Mouse (Mus musculus) stomach, embryonic 15.5 days (tissue): ENCODE data around the gene Six1. TPM values are rescaled to one million over a fixed set of nuclear protein-coding genes. Genes with fewer than 3 reads are reported as not detected.

Experiments
- ATAC-seq: fragments of 200-750 bp; cut with Nextera tagmentation; 2 replicates; pipeline ENCODE4 v1.8.0; 2017; ENCODE audit warnings: low read depth, moderate number of reproducible peaks, moderate TSS enrichment; ENCODE audit not compliant: insufficient read depth, low FRiP score
- H3K27ac ChIP-seq: fragments of 300-500 bp; sonication (generic); 2 replicates; pipeline ENCODE4 v1.5.1; 2015; ENCODE audit warnings: mild to moderate bottlenecking, inconsistent platforms
- H3K27me3 ChIP-seq: fragments of 300-500 bp; sonication (generic); replicated peaks from 2 replicates; pipeline ENCODE4 v1.6.1; 2015; ENCODE audit warnings: inconsistent platforms
- H3K36me3 ChIP-seq: fragments of 300-500 bp; sonication (generic); 2 replicates; pipeline ENCODE4 v1.6.1; 2015; ENCODE audit warnings: inconsistent platforms
- H3K4me1 ChIP-seq: fragments of 300-500 bp; sonication (generic); 2 replicates; pipeline ENCODE4 v1.6.1; 2015; ENCODE audit warnings: inconsistent platforms
- H3K4me2 ChIP-seq: fragments of 300-500 bp; sonication (generic); 2 replicates; pipeline ENCODE4 v1.6.1; 2015; ENCODE audit warnings: mild to moderate bottlenecking, inconsistent platforms
- H3K4me3 ChIP-seq: fragments of 300-500 bp; sonication (generic); replicated peaks from 2 replicates; pipeline ENCODE4 v1.5.1; 2015; ENCODE audit warnings: inconsistent platforms
- H3K9ac ChIP-seq: fragments of 300-500 bp; sonication (generic); 2 replicates; pipeline ENCODE4 v1.6.1; 2015; ENCODE audit warnings: inconsistent platforms
- H3K9me3 ChIP-seq: fragments of 300-500 bp; sonication (generic); 2 replicates; pipeline ENCODE4 v1.6.1; 2016; ENCODE audit warnings: inconsistent platforms
- WGBS: fragments of 180-500 bp; shearing (Covaris S2); methylation state at CpG from one replicate; pipeline ENCODE4 v1.1.7; 2015; 5-methylcytosine and 5-hydroxymethylcytosine counted together
- polyA plus RNA-seq: library from polyadenylated mRNA; unstranded; fragments of >200 nt; fragmentation: Nextera tagmentation; extraction: Ambion mirVana; gene quantifications from 2 replicates; pipeline ENCODE4 v1.2.1, GENCODE M21; 2015

Six1 gene
- polyA plus RNA-seq, 1 experiment from 2014 or later: 0.08 TPM

- Histone ChIP-seq H3K4me2 (no peak overlapping the region), H3K4me3 (no peak overlapping the region), H3K36me3 (no peaks in the 10 kb centered on the region), H3K27ac (no peak overlapping the region), H3K9ac (no peak overlapping the region), H3K4me1 (peaks cover 29% of the 10 kb centered on the region), H3K9me3 (no peaks in the 10 kb centered on the region), H3K27me3 (peaks cover 89% of the 10 kb centered on the region)
- ATAC-seq: no peak
- WGBS: 9% methylated on average over 2 of the region's 2 CpGs
Measured at GRCm38 (mm10) chr12:73047576-73047975, 6.1 kb downstream of the Six1 start.

DNA sequence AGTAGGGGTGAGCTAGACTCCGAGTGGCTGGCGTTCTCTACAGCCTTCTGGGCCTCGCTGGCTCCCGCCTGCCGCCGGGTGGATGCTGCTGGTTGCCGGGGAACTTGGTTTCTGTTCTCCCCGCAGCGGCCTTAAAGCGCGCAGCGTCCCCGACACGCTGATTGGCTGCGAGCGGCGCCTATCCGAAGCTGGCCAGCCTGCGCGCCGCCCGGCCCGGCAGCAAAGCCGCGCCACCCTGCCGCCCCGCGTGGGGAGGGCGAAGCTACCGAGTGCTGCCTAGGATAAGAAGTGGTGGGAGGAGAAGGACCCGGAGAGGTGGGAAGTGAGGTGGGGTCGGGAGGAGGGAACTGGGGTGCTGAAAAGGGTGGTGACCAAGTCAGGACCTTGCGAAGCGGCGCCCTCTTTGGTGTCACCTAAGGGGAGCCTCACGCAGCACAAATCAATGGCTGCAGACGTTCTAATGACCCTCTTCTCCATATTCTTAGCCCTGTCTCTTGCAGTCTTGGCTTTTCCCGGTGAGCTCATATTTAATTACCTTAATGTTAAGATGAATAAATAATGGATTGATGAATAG lies 7.0 kb downstream of the Six1 start:
- Histone ChIP-seq H3K27ac (no peak overlapping the region), H3K27me3 (peaks cover 85% of the 10 kb centered on the region), H3K4me2 (peak overlapping the region; percentile 87), H3K4me1 (peaks cover 28% of the 10 kb centered on the region), H3K4me3 (peak overlapping the region; percentile 42), H3K9me3 (no peaks in the 10 kb centered on the region), H3K36me3 (no peaks in the 10 kb centered on the region), H3K9ac (no peak overlapping the region)
- peak; percentile 81 for ATAC-seq
- under 1% methylated on average over 38 of the region's 38 CpGs for WGBS

DNA sequence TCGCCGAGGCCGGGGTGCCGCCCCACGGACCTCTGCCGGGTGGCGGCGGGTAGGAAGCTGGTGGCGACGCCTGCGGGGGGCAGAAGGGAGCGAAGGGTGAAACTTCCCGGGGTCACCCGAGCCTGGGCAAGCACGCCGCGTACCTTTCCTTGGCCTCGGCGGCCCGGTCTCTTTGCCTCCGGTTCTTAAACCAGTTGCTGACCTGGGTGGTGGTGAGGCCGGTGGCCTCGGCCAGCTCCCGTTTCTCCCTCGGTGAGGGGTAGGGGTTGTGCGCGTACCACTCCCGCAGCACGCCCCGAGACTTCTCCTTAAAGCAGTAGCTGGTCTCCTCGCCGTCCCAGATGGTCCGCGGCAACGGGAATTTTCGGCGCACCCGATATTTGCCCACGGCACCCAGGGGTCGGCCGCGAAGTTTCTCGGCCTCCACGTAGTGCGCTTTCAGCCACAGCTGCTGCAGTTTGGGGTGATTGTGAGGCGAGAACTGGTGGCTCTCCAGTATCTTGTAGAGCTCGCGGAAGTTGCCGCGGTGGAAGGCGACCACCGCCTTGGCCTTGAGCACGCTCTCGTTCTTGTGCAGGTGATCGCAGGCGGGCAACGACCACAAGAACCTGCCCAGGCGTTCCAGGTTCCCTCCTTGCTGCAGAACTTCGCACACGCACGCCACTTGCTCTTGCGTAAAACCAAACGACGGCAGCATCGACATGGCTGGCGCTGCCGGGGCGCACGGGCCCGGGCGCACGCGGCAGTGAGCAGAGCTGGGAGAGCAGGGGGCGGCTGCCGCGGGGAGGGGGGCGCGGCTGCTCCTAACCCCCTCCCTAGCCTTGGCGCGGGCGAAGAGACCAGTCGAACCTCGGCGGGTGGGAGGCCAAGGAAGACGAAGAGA lies 7.7 kb downstream of the Six1 start:
- H3K4me1 ChIP-seq: peaks cover 28% of the 10 kb centered on the region
- H3K9me3 ChIP-seq: no peaks in the 10 kb centered on the region
- no peak for ATAC-seq
- H3K9ac ChIP-seq: no peak overlapping the region
- under 1% methylated on average over 84 of the region's 85 CpGs for WGBS
- H3K27ac ChIP-seq: no peak overlapping the region
- H3K27me3 ChIP-seq: peaks cover 86% of the 10 kb centered on the region
- H3K4me3 ChIP-seq: peak overlapping the region; percentile 42
- H3K36me3 ChIP-seq: no peaks in the 10 kb centered on the region
- peak overlapping the region; percentile 87 for H3K4me2 ChIP-seq

DNA sequence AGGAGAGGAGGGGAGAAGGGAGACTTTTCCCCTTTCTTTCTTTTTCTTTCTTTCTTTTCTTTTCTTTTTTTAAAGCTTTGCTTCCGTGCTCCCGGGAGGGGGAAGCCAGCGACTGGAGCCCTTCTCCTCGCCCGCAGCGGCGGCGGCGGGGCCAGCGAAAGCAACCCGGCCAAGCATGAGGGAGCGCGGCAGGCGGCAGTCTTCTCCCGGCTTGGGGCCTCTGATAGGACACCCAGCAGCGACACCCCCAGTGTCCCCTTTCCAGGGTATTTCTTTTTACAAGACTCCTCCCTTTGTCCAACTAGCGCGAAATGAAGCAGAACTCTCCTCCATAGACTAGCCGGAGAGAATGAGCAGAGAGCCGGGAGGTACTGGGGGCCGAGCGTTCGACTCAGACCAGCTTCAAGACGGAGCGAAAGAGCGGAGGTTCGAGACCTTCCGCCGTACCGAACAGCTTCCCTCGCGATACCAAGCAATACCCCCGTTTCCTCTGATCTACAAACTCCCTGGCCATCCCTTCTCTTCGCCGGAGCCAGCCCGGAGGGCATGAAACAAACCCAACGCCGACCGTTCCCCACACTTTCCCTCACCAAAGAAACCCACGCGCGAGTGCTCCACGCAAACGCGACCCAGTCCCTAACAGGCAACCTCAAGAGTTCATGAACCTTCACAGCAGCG lies 8.5 kb downstream of the Six1 start:
- Histone ChIP-seq H3K4me2 (peak overlapping the region; percentile 87), H3K4me3 (peak overlapping the region; percentile 42), H3K9ac (no peak overlapping the region), H3K36me3 (no peaks in the 10 kb centered on the region), H3K9me3 (no peaks in the 10 kb centered on the region), H3K27ac (no peak overlapping the region), H3K27me3 (peaks cover 86% of the 10 kb centered on the region), H3K4me1 (peaks cover 28% of the 10 kb centered on the region)
- WGBS: under 1% methylated on average over 46 of the region's 46 CpGs
- ATAC-seq: no peak

DNA sequence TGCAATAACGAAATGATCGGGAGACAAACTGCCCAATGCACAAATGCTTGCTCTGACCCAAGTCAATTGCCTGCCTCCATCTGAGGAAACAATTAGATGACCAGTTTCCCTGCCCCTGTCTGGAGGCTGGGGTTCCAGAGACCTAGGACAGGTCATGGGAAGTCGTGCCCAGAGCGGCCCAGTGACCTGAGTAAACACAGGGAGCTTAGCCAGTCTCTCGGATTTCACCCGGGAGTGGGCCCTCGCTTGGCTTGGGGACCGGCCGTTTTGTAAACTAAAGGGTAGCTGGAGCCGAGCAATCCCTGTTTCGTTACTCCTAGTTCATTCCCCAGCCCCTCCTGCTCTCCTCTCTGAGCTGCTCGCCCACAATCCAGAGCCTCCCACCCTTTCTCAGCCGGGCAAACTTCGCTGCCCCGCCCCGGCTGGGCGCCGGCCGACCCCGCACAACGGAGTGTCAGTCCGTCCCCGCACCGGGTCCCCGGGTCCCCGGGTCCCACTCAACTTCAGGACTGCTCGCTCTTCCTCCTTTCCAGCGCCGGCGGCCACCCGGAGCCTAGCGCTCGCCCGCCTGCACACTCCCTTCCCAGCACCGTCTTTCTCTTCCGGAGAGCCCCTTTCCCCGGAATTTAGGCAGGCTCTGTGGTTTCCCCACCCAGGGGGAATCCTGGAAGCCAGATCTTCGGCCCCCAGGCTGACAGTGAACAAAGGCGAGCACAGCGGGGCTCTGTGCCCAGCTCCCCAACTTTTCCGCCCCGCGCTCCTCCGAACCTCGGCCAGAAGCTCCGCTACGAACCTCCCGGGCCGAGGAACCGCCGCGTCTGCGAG lies 9.3 kb downstream of the Six1 start:
- Histone ChIP-seq H3K27ac (no peak overlapping the region), H3K4me2 (peak overlapping the region; percentile 87), H3K4me1 (peaks cover 28% of the 10 kb centered on the region), H3K36me3 (no peaks in the 10 kb centered on the region), H3K27me3 (peaks cover 86% of the 10 kb centered on the region), H3K9ac (no peak overlapping the region), H3K4me3 (peak overlapping the region; percentile 42), H3K9me3 (no peaks in the 10 kb centered on the region)
- peak; percentile 28; the same call in 1 of the 2 replicates for ATAC-seq
- under 1% methylated on average over 46 of the region's 53 CpGs for WGBS

DNA sequence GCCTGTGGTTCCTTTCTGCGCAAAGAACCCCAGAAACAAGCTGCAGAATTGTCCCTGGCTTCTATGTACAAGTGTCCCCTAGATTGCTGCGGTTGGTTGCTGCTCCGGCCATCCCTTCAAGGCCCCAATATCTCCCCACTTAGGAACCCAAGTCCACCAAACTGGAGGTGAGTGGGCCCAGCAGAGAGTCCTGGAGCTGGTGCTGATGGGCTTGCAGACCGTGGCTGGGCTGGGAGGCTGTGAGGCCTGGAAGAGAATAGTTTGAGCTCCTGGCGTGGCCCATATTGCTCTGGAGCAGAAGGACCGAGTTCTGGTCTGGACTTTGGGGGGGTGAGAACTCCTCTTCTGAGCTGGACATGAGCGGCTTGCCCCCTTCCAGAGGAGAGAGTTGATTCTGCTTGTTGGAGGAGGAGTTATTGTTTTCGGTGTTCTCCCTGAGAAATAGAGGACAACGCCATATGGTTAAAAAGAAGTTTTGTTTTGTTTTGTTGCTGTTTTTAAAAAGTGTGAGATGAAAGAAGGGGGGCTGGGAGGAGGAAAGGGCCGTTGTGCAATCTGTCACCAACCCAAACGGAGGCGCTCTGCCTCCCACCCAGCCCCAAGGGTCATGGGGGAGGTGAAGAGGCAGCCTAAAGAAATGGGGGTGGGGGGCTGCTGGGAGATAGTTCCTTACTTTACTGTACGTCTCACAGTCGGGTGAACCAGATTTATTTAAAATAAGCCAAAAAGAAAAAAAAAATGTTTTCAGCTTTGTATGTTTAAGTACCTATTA lies 10.1 kb downstream of the Six1 start:
- Histone ChIP-seq H3K4me3 (no peak overlapping the region), H3K9ac (no peak overlapping the region), H3K9me3 (no peaks in the 10 kb centered on the region), H3K4me1 (peaks cover 28% of the 10 kb centered on the region), H3K36me3 (no peaks in the 10 kb centered on the region), H3K27ac (no peak overlapping the region), H3K27me3 (peaks cover 86% of the 10 kb centered on the region), H3K4me2 (no peak overlapping the region)
- WGBS: 12% methylated on average over 14 of the region's 14 CpGs
- no peak for ATAC-seq

- Histone ChIP-seq H3K9ac (no peak overlapping the region), H3K36me3 (no peaks in the 10 kb centered on the region), H3K4me2 (no peak overlapping the region), H3K27ac (no peak overlapping the region), H3K4me1 (peaks cover 28% of the 10 kb centered on the region), H3K4me3 (no peak overlapping the region), H3K9me3 (no peaks in the 10 kb centered on the region), H3K27me3 (peaks cover 84% of the 10 kb centered on the region)
- 9% methylated on average over 2 of the region's 2 CpGs for WGBS
- no peak for ATAC-seq
Measured at GRCm38 (mm10) chr12:73042903-73043302, 10.8 kb downstream of the Six1 start.

GRCm38 (mm10) chr12:73042406-73042805 lies 11.3 kb downstream of the Six1 start:
- H3K27ac ChIP-seq: no peak overlapping the region
- 7% methylated on average over 5 of the region's 5 CpGs for WGBS
- H3K27me3 ChIP-seq: peaks cover 84% of the 10 kb centered on the region

GRCm38 (mm10) chr12:73041256-73041630 lies 12.4 kb downstream of the Six1 start:
- Histone ChIP-seq H3K4me3 (no peak overlapping the region), H3K4me1 (peaks cover 22% of the 10 kb centered on the region), H3K36me3 (no peaks in the 10 kb centered on the region), H3K4me2 (no peak overlapping the region), H3K27ac (no peak overlapping the region), H3K9me3 (no peaks in the 10 kb centered on the region), H3K27me3 (peaks cover 78% of the 10 kb centered on the region), H3K9ac (no peak overlapping the region)
- no peak for ATAC-seq
- WGBS: 2% methylated on average over 10 of the region's 10 CpGs

More at GRCm38 (mm10) chr12:73042406-73042805, 11.3 kb downstream of the Six1 start:
- no peak overlapping the region for H3K4me2 ChIP-seq
- H3K4me1 ChIP-seq: peaks cover 28% of the 10 kb centered on the region
- ATAC-seq: no peak
- H3K36me3 ChIP-seq: no peaks in the 10 kb centered on the region
- H3K9ac ChIP-seq: no peak overlapping the region
- no peak overlapping the region for H3K4me3 ChIP-seq
- H3K9me3 ChIP-seq: no peaks in the 10 kb centered on the region

DNA sequence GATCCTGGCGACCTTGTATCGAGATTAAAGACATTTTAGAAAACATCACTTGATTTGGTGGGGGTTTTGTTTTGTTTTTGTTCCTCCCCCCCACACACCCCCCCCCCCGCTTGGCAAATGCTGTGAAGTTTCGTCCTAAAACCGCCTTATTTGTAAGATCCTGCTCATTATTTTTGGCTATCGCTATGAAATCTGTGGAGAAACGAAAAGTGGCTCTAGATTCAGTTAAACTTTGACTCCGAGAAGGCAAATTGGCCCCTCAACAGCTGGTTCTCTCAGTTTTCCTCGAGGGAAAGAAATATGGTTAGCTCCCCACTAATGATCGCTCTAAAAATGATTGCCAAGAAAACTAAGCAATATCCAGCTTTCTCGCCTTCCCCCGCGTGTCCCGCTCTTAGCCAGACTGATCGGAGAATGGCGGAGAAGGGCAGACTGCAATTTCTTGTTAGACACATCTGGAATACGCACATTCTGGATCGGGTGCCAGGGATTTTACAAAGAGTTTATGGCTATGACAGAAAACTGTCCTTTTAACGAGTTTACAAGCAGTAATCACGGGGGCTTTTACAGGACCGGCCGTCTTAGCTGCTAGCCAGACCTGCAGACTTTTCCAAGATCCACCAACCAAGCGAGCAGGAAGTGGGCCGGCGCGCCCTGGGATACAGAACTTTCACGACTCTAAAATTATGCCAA lies 13.0 kb downstream of the Six1 start:
- no peak overlapping the region for H3K4me2 ChIP-seq
- no peaks in the 10 kb centered on the region for H3K9me3 ChIP-seq
- H3K36me3 ChIP-seq: no peaks in the 10 kb centered on the region
- no peak overlapping the region for H3K4me3 ChIP-seq
- under 1% methylated on average over 27 of the region's 27 CpGs for WGBS
- H3K4me1 ChIP-seq: peaks cover 17% of the 10 kb centered on the region
- no peak overlapping the region for H3K9ac ChIP-seq
- ATAC-seq: no peak
- H3K27me3 ChIP-seq: peaks cover 78% of the 10 kb centered on the region
- H3K27ac ChIP-seq: no peak overlapping the region
